Mouse (Mus musculus) cerebellum, adult 8-10 months (tissue): ENCODE measurements around the gene Ifngr1.

Experiments
- DNase-seq: peaks from one replicate; pipeline ENCODE4 v3.0.0; 2022

The Ifngr1 gene

DNA sequence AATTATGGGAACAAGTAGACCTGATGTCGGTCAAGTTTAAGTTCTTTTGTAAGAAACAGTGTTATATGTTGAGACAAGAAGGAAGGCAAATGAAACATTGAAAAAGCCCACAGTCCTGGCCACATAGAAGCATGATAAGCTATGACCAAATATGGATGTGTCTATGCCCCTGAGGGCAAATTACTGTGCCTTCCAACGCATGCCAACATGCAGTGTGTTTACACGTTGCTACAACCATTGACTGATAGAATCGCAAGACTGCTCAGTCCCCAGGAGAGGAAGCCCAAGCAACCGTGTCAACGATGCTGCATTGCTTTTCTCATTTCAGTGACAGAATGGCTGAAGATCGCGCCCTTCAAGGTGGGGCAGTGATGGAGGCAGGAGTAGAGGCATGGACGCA, 65.7 kb downstream of the Ifngr1 start:
- no peak for DNase-seq
